Mouse (Mus musculus) CH12.LX (cell line): ENCODE results near the gene Reln. TPM values are rescaled to one million over a fixed set of nuclear protein-coding genes. Genes with fewer than 3 reads are reported as not detected.

Source experiments
- DNase-seq: peaks from one replicate; pipeline ENCODE4 v3.0.0-alpha.2; 2013; ENCODE audit errors: extremely low read depth
- H3K27ac ChIP-seq: 2 replicates; pipeline ENCODE4 v1.5.1; 2012; ENCODE audit warnings: low read depth, mild to moderate bottlenecking, control low read depth, moderate library complexity; ENCODE audit not compliant: insufficient read depth
- H3K27me3 ChIP-seq: replicated peaks from 2 replicates; pipeline ENCODE3; 2012; ENCODE audit warnings: inconsistent platforms
- H3K36me3 ChIP-seq, 2 experiments: replicated peaks in 1 of 2; 2 replicates each; pipeline versions ENCODE3 to v1.6.1; 2012; ENCODE audit warnings: inconsistent platforms in 1 of 2, low read length in 1 of 2, mild to moderate bottlenecking in 1 of 2, mixed read lengths in 1 of 2, moderate library complexity in 1 of 2; ENCODE audit not compliant: control insufficient read depth in 1 of 2, insufficient read depth in 1 of 2
- H3K4me1 ChIP-seq, 2 experiments: 2 replicates each; pipeline ENCODE4 v1.6.1; 2012; ENCODE audit warnings: inconsistent platforms in 1 of 2, moderate library complexity in 1 of 2; ENCODE audit not compliant: insufficient read depth in 2 of 2, control insufficient read depth in 1 of 2
- H3K4me2 ChIP-seq: 2 replicates; pipeline ENCODE4 v1.6.1; 2012; ENCODE audit warnings: low read depth, mild to moderate bottlenecking, control low read depth; ENCODE audit not compliant: poor library complexity, insufficient read depth, severe bottlenecking
- H3K4me3 ChIP-seq, 3 experiments: fragments of 150-350 bp in 1 of 3; sonication (generic) in 1 of 3; replicated peaks in 1 of 3; 2 replicates each; pipeline versions ENCODE3 to v1.5.1; 2011 to 2012; ENCODE audit warnings: low read depth in 2 of 3, low read length in 2 of 3, mild to moderate bottlenecking in 2 of 3, moderate library complexity in 2 of 3, control low read depth in 1 of 3, improper control_type of control experiment in 1 of 3, inconsistent platforms in 1 of 3, mixed read lengths in 1 of 3; ENCODE audit not compliant: poor library complexity in 1 of 3
- H3K79me2 ChIP-seq: replicated peaks from 2 replicates; pipeline ENCODE4 v1.6.1; 2012; ENCODE audit warnings: mild to moderate bottlenecking, moderate library complexity; ENCODE audit not compliant: control insufficient read depth, poor library complexity, insufficient read depth, severe bottlenecking; ENCODE audit errors: extremely low read depth
- H3K9ac ChIP-seq: 2 replicates; pipeline ENCODE4 v1.6.1; 2012; ENCODE audit warnings: low read depth, mild to moderate bottlenecking, control low read depth, moderate library complexity; ENCODE audit not compliant: insufficient read depth
- H3K9me3 ChIP-seq: replicated peaks from 2 replicates; pipeline ENCODE3; 2012; ENCODE audit warnings: low read length, inconsistent platforms, mixed read lengths
- BHLHE40 ChIP-seq: IDR thresholded peaks from 2 replicates; pipeline ENCODE4 v1.6.1; 2011; ENCODE audit warnings: mild to moderate bottlenecking, low read depth, low read length, improper control_type of control experiment
- CHD1 ChIP-seq: IDR thresholded peaks from 2 replicates; pipeline ENCODE4 v1.6.1; 2012; ENCODE audit warnings: low read depth, low read length, improper control_type of control experiment, inconsistent platforms
- CHD2 ChIP-seq: IDR thresholded peaks from 2 replicates; pipeline ENCODE4 v1.6.1; 2011; ENCODE audit warnings: low read length, improper control_type of control experiment
- E2F4 ChIP-seq: IDR thresholded peaks from 2 replicates; pipeline ENCODE4 v1.6.1; 2011; ENCODE audit warnings: low read depth, low read length, improper control_type of control experiment; ENCODE audit not compliant: insufficient replicate concordance
- ELF1 ChIP-seq: IDR thresholded peaks from 2 replicates; pipeline ENCODE4 v1.6.1; 2014; ENCODE audit warnings: low read depth, mild to moderate bottlenecking, inconsistent platforms, low read length, improper control_type of control experiment
- ETS1 ChIP-seq: conservative IDR thresholded peaks from 2 replicates; pipeline ENCODE4 v1.6.1; 2012; ENCODE audit warnings: low read depth, mild to moderate bottlenecking, inconsistent platforms, low read length, improper control_type of control experiment, moderate library complexity
- JUN ChIP-seq: IDR thresholded peaks from 2 replicates; pipeline ENCODE4 v1.6.1; 2011; ENCODE audit warnings: low read depth, mild to moderate bottlenecking, low read length, improper control_type of control experiment, moderate library complexity; ENCODE audit not compliant: insufficient read depth
- JUND ChIP-seq: conservative IDR thresholded peaks from 2 replicates; pipeline ENCODE4 v1.6.1; 2011; ENCODE audit warnings: low read depth, low read length, improper control_type of control experiment
- MAFK ChIP-seq: IDR thresholded peaks from 2 replicates; pipeline ENCODE4 v1.6.1; 2011; ENCODE audit warnings: low read length, improper control_type of control experiment; ENCODE audit not compliant: insufficient replicate concordance
- MYC ChIP-seq: IDR thresholded peaks from 2 replicates; pipeline ENCODE4 v1.6.1; 2011; ENCODE audit warnings: low read depth, mild to moderate bottlenecking, improper control_type of control experiment, low read length
- NELFE ChIP-seq: IDR thresholded peaks from 2 replicates; pipeline ENCODE4 v1.6.1; 2011; ENCODE audit warnings: low read depth, low read length, improper control_type of control experiment
- PAX5 ChIP-seq: IDR thresholded peaks from 2 replicates; pipeline ENCODE4 v1.6.1; 2012; ENCODE audit warnings: low read length, inconsistent platforms, mixed read lengths
- POLR2A ChIP-seq: IDR thresholded peaks from 2 replicates; pipeline ENCODE4 v1.6.1; 2011; ENCODE audit warnings: low read depth, mild to moderate bottlenecking, improper control_type of control experiment, low read length
- RCOR1 ChIP-seq: conservative IDR thresholded peaks from 2 replicates; pipeline ENCODE4 v1.6.1; 2012; ENCODE audit warnings: low read depth, mild to moderate bottlenecking, inconsistent platforms, low read length, improper control_type of control experiment
- SIN3A ChIP-seq: IDR thresholded peaks from 2 replicates; pipeline ENCODE4 v1.6.1; 2012; ENCODE audit warnings: low read length, improper control_type of control experiment, inconsistent platforms
- SMC3 ChIP-seq: IDR thresholded peaks from 2 replicates; pipeline ENCODE4 v1.6.1; 2011; ENCODE audit warnings: low read depth, low read length, improper control_type of control experiment
- TBP ChIP-seq: conservative IDR thresholded peaks from 2 replicates; pipeline ENCODE4 v1.6.1; 2011; ENCODE audit warnings: low read depth, low read length, improper control_type of control experiment
- UBTF ChIP-seq: IDR thresholded peaks from 2 replicates; pipeline ENCODE4 v1.6.1; 2012; ENCODE audit warnings: low read depth, mild to moderate bottlenecking, inconsistent platforms, low read length, improper control_type of control experiment, moderate library complexity
- USF1 ChIP-seq: IDR thresholded peaks from 2 replicates; pipeline ENCODE4 v1.6.1; 2014; ENCODE audit warnings: low read depth, mild to moderate bottlenecking, inconsistent platforms, low read length, improper control_type of control experiment
- ZC3H11A ChIP-seq: IDR thresholded peaks from 2 replicates; pipeline ENCODE4 v1.6.1; 2012; ENCODE audit warnings: low read depth, mild to moderate bottlenecking, inconsistent platforms, low read length, improper control_type of control experiment
- dilution Hi-C: fragments of 300-500 bp; cut with MboI; formaldehyde crosslinking; loops from 2 replicates; pipeline ENCODE4 v1.14.3; 2020; ENCODE audit warnings: low sequenced_read_pairs; ENCODE audit not compliant: extremely low pct_unique_long_range_greater_than_20kb, extremely low pct_ligation_motif_present
- in situ Hi-C: fragments of 300-500 bp; cut with MboI; formaldehyde crosslinking; loops from 3 replicates; pipeline ENCODE4 v1.14.3; 2019; ENCODE audit warnings: low sequenced_read_pairs, low pct_ligation_motif_present, low pct_unique_long_range_greater_than_20kb, mixed read lengths
- polyA plus RNA-seq: library from polyadenylated mRNA; unstranded; fragments of >175 nt; gene quantifications from 2 replicates; pipeline ENCODE4 v1.2.1, GENCODE M21; 2012; ENCODE audit warnings: low read depth; ENCODE audit not compliant: insufficient read length
- total RNA-seq, 2 experiments: library from RNA; depleted of rRNA; stranded (reverse); fragments of 300-350 nt in 1 of 2; fragments of >200 nt in 1 of 2; gene quantifications; 2 replicates each; pipeline ENCODE4 v1.2.3; 2012 to 2014

Gene Reln
- total and polyA plus RNA-seq, 3 experiments: 0.03 to 0.04 TPM; not detected in 1

DNA sequence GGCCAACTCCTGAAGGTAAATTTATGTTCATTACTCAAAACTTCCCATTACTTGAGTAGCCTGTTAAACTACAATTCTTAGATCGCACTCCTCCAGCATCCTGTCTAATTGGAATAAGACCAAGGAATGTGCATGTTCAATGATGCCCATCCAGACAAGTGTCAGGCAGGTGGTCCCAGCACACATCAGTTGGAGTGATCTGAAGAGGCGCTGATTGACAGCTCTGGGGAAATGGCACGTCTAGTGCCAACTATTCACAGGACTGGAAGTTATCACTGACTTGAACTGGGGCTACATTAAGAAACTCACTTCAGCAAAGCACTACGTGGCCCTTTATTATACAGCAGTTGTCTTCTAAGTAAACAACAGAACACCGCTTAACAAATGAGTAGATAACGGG lies 44.5 kb downstream of the Reln start:
- dilution Hi-C loops (no loop called here), in situ Hi-C loops (no loop called here)
- H3K4me1 ChIP-seq: no peaks in the 10 kb centered on the region
- H3K79me2 ChIP-seq: no peaks in the 10 kb centered on the region
- H3K9me3 ChIP-seq: no peaks in the 10 kb centered on the region
- no peak overlapping the region for H3K4me2 ChIP-seq
- no peaks in the 10 kb centered on the region for H3K36me3 ChIP-seq
- H3K9ac ChIP-seq: no peak overlapping the region
- TF ChIP-seq CHD1 (no peak), NELFE (no peak), CHD2 (no peak), UBTF (no peak), SMC3 (no peak), POLR2A (no peak), SIN3A (no peak), USF1 (no peak), PAX5 (no peak), JUN (no peak), ZC3H11A (no peak)
- H3K4me3 ChIP-seq: no peak overlapping the region
- H3K27ac ChIP-seq: no peak overlapping the region
- DNase-seq: no peak
- H3K27me3 ChIP-seq: no peaks in the 10 kb centered on the region

DNA sequence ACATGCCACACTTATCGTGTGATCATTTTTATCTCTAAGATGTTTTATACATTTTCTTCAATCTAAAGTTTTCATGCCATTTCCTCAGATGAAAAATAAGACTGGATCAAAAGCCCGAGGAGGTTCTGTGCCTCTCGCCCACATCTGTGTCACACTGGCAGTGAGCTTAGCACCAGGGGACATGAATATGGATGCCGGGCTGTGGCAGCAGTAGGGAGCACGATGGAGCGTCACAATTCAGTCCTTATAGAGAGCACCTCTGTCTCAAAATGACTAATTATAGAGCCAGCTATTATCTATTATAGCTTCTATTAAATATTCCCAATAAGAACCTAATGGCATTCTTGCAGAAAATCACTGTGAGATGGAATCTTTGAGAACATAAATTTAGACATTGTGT lies 49.3 kb downstream of the Reln start:
- Histone ChIP-seq H3K4me3 (no peak overlapping the region), H3K36me3 (no peaks in the 10 kb centered on the region), H3K4me1 (no peaks in the 10 kb centered on the region), H3K79me2 (no peaks in the 10 kb centered on the region), H3K27ac (no peak overlapping the region), H3K27me3 (no peaks in the 10 kb centered on the region), H3K4me2 (no peak overlapping the region), H3K9ac (no peak overlapping the region), H3K9me3 (no peaks in the 10 kb centered on the region)
- in situ Hi-C loops: no loop called here
- dilution Hi-C loops: no loop called here
- TF ChIP-seq NELFE (no peak), MYC (no peak)
- DNase-seq: no peak

DNA sequence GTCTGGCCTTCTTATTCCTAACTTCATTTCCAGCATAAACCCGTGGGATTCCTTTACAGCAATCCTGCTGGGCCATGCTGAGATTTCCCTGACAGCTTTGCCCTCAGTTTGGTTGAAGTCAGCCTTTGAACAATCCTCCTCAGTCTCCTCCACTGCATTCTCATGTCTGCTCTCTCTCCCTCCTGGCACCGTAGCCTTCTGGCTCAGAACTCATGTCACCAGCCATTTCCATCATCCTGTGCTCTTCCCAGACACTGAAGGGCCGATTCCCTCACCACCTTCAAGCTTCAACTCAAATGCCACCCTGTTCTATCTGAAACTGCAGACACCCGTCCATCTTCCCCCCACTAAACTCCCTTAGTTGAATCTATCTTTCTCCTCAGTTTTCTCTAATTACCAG lies 53.1 kb downstream of the Reln start:
- H3K9ac ChIP-seq: no peak overlapping the region
- H3K36me3 ChIP-seq: no peaks in the 10 kb centered on the region
- TF ChIP-seq ELF1 (no peak), RCOR1 (no peak), E2F4 (no peak), MYC (no peak), SMC3 (no peak), POLR2A (no peak), JUND (no peak), BHLHE40 (no peak), TBP (no peak), CHD1 (no peak), USF1 (no peak), ETS1 (no peak), MAFK (no peak), CHD2 (no peak)
- no peaks in the 10 kb centered on the region for H3K27me3 ChIP-seq
- H3K4me1 ChIP-seq: no peaks in the 10 kb centered on the region
- H3K4me3 ChIP-seq: no peak overlapping the region
- no peak overlapping the region for H3K4me2 ChIP-seq
- dilution Hi-C loops: no loop called here
- DNase-seq: no peak
- no peak overlapping the region for H3K27ac ChIP-seq
- H3K79me2 ChIP-seq: no peaks in the 10 kb centered on the region
- H3K9me3 ChIP-seq: no peaks in the 10 kb centered on the region
- in situ Hi-C loops: no loop called here
